Mouse (Mus musculus): ENCODE results near the gene Iqcn. TPM values are rescaled to one million over a fixed set of nuclear protein-coding genes. Genes with fewer than 3 reads are reported as not detected.

Gene Iqcn
- polyA plus RNA-seq, 1 experiment from 2014 or later: not detected

GRCm38 (mm10) chr8:70693636-70694035, 9.6 kb upstream of the Iqcn start:
- no peaks in the 10 kb centered on the region for H3K27me3 ChIP-seq
- 74% methylated on average over 5 of the region's 5 CpGs for whole genome bisulfite sequencing
- H3K4me3 ChIP-seq (replicated peaks): no peak overlapping the region
- no peak for ATAC-seq (ENCODE audit: insufficient number of reproducible peaks, insufficient read depth, low FRiP score, low TSS enrichment, low read depth)
- no peaks in the 10 kb centered on the region for H3K36me3 ChIP-seq
- H3K4me1 ChIP-seq (replicated peaks): peaks cover 65% of the 10 kb centered on the region
- no peak overlapping the region for H3K9ac ChIP-seq (replicated peaks)
- H3K4me2 ChIP-seq: no peak overlapping the region
- no peaks in the 10 kb centered on the region for H3K9me3 ChIP-seq
- H3K27ac ChIP-seq: peak overlapping the region; percentile 29; the same call in 1 of the 2 replicates

- peak overlapping the region; percentile 72 for H3K4me2 ChIP-seq
- no peaks in the 10 kb centered on the region for H3K27me3 ChIP-seq
- 0 out of 2 replicates have a peak overlapping the region, but pooled peaks have one; percentile 2 for H3K4me3 ChIP-seq (replicated peaks)
- no peak for ATAC-seq (ENCODE audit: insufficient number of reproducible peaks, insufficient read depth, low FRiP score, low TSS enrichment, low read depth)
- peak overlapping the region; percentile 99 for H3K27ac ChIP-seq
- peak overlapping the region; percentile 27 for H3K9ac ChIP-seq (replicated peaks)
- H3K9me3 ChIP-seq: no peaks in the 10 kb centered on the region
- no peaks in the 10 kb centered on the region for H3K36me3 ChIP-seq
- WGBS: 22% methylated on average over 32 of the region's 32 CpGs
- peaks cover 59% of the 10 kb centered on the region for H3K4me1 ChIP-seq (replicated peaks)
These were observed 7.8 kb upstream of the Iqcn start for GRCm38 (mm10) chr8:70695318-70696018.

- Histone ChIP-seq H3K27ac (peak overlapping the region; percentile 99), H3K4me3 (replicated peaks) (peak overlapping the region; percentile 25), H3K4me2 (peak overlapping the region; percentile 72), H3K9ac (replicated peaks) (peak overlapping the region; percentile 32), H3K27me3 (no peaks in the 10 kb centered on the region), H3K9me3 (no peaks in the 10 kb centered on the region), H3K36me3 (no peaks in the 10 kb centered on the region), H3K4me1 (replicated peaks) (peaks cover 60% of the 10 kb centered on the region)
- 4% methylated on average over 31 of the region's 31 CpGs for WGBS
- ATAC-seq (ENCODE audit: insufficient number of reproducible peaks, insufficient read depth, low FRiP score, low TSS enrichment, low read depth): no peak
These were observed 7.0 kb upstream of the Iqcn start for GRCm38 (mm10) chr8:70696019-70696885.

DNA sequence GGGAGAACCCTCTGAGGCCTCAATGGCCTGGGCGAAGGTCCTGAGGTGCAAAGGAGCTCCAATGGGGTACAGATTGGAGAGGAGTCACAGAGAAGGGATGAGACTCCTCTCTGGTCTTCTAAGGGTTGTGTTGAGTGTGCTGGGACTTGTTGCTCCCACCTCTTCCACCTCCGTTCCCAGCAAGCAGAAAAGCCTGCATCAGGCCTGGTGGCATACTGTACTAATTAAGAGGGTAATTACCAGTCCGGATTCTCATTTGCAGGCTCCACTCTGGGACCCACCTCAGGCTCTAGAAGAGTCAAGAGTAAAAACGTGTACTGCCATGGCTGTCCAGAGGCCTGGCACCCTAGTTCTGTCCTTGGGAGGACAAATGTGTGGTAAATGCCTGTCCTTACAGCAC, 6.3 kb upstream of the Iqcn start:
- Histone ChIP-seq H3K36me3 (peaks cover under 1% of the 10 kb centered on the region; the same call in 1 of the 2 replicates), H3K4me2 (peak overlapping the region; percentile 72), H3K27me3 (no peaks in the 10 kb centered on the region), H3K9me3 (no peaks in the 10 kb centered on the region), H3K4me1 (replicated peaks) (peaks cover 60% of the 10 kb centered on the region), H3K27ac (peak overlapping the region; percentile 99), H3K4me3 (replicated peaks) (peak overlapping the region; percentile 25), H3K9ac (replicated peaks) (peak overlapping the region; percentile 32; the same call in 1 of the 2 replicates)
- ATAC-seq (ENCODE audit: insufficient number of reproducible peaks, insufficient read depth, low FRiP score, low TSS enrichment, low read depth): no peak
- WGBS: 19% methylated on average over 4 of the region's 4 CpGs

DNA sequence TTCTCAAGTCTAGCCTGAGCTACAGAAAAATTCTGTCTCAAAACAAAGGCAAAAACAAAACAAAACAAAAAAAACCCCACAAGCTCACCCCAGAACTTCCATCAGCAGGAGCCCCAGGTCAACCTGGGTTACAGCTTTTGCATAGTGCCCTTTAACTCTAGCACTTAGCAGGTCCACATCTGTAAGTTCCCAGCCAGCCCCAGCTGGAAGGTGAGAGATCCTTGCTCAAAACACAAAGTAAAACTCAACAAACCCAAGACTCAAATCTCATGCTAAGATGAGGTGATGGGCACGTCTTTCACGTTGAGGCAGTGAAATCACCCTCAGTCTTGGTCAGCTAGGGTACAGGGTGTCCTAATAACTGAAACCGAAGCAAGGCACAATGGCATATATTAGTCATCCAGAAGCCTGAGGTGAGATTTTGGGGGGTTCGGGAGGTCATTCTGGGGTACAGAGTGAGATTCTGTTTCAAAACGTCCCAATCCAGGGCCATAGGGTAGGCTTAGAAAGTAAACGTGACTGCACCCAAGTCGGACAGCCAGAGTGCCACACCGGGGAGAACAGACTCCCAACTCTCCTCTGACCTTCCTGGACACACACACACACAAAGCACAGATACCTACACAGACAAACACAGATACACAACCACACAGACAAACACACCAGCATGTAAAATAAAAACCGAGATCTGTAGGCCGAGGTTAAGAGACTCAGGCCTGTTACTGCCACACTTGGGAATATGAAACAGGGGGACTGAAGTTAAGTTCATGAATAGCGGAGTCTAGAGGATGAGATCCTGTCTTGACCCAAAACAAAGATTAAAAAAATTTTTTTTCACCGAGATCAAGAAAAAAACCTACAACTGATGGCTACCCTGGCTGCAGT, 5.6 kb upstream of the Iqcn start:
- no peaks in the 10 kb centered on the region for H3K27me3 ChIP-seq
- ATAC-seq (ENCODE audit: insufficient number of reproducible peaks, insufficient read depth, low FRiP score, low TSS enrichment, low read depth): no peak
- WGBS: 70% methylated on average over 12 of the region's 12 CpGs
- no peaks in the 10 kb centered on the region for H3K9me3 ChIP-seq
- peaks cover 61% of the 10 kb centered on the region for H3K4me1 ChIP-seq (replicated peaks)
- peak overlapping the region; percentile 99 for H3K4me3 ChIP-seq (replicated peaks)
- peak overlapping the region; percentile 99 for H3K27ac ChIP-seq
- peak overlapping the region; percentile 72 for H3K4me2 ChIP-seq
- peaks cover 8% of the 10 kb centered on the region for H3K36me3 ChIP-seq
- no peak overlapping the region for H3K9ac ChIP-seq (replicated peaks)

GRCm38 (mm10) chr8:70698310-70699109, 4.7 kb upstream of the Iqcn start, which contains the start of gene Jund:
Gene Jund, plus strand, starts transcription at chr8:70698949.
- Histone ChIP-seq H3K9ac (replicated peaks) (peak within 1 kb of the TSS; percentile 99), H3K36me3 (peaks cover 17% of the 10 kb centered on the region), H3K9me3 (no peaks in the 10 kb centered on the region), H3K4me2 (peak within 1 kb of the TSS; percentile 72), H3K4me1 (replicated peaks) (peaks cover 60% of the 10 kb centered on the region), H3K27ac (peak within 1 kb of the TSS; percentile 99), H3K27me3 (no peaks in the 10 kb centered on the region), H3K4me3 (replicated peaks) (peak within 1 kb of the TSS; percentile 99)
- peak; percentile 79 for ATAC-seq (ENCODE audit: insufficient number of reproducible peaks, insufficient read depth, low FRiP score, low TSS enrichment, low read depth)
- under 1% methylated on average over 69 of the region's 69 CpGs for WGBS

- 0 out of 2 replicates have a peak, but pooled peaks have one; percentile 0 for ATAC-seq (ENCODE audit: insufficient number of reproducible peaks, insufficient read depth, low FRiP score, low TSS enrichment, low read depth)
These were observed 4.0 kb upstream of the Iqcn start for GRCm38 (mm10) chr8:70699116-70699833.

GRCm38 (mm10) chr8:70699834-70700554, 3.3 kb upstream of the Iqcn start:
- H3K9me3 ChIP-seq: no peaks in the 10 kb centered on the region
- no peaks in the 10 kb centered on the region for H3K27me3 ChIP-seq
- H3K36me3 ChIP-seq: peaks cover 18% of the 10 kb centered on the region
- under 1% methylated on average over 57 of the region's 59 CpGs for WGBS
- ATAC-seq (ENCODE audit: insufficient number of reproducible peaks, insufficient read depth, low FRiP score, low TSS enrichment, low read depth): no peak
- H3K4me2 ChIP-seq: peak overlapping the region; percentile 72
- peak overlapping the region; percentile 99 for H3K9ac ChIP-seq (replicated peaks)
- H3K4me3 ChIP-seq (replicated peaks): peak overlapping the region; percentile 99
- peak overlapping the region; percentile 99 for H3K27ac ChIP-seq
- H3K4me1 ChIP-seq (replicated peaks): peaks cover 52% of the 10 kb centered on the region

More at GRCm38 (mm10) chr8:70699116-70699833, 4.0 kb upstream of the Iqcn start:
- Histone ChIP-seq H3K4me3 (replicated peaks) (peak overlapping the region; percentile 99), H3K27ac (peak overlapping the region; percentile 99), H3K9me3 (no peaks in the 10 kb centered on the region), H3K4me2 (peak overlapping the region; percentile 72), H3K36me3 (peaks cover 18% of the 10 kb centered on the region), H3K27me3 (no peaks in the 10 kb centered on the region), H3K4me1 (replicated peaks) (peaks cover 57% of the 10 kb centered on the region), H3K9ac (replicated peaks) (peak overlapping the region; percentile 99)
- whole genome bisulfite sequencing: under 1% methylated on average over 78 of the region's 89 CpGs

DNA sequence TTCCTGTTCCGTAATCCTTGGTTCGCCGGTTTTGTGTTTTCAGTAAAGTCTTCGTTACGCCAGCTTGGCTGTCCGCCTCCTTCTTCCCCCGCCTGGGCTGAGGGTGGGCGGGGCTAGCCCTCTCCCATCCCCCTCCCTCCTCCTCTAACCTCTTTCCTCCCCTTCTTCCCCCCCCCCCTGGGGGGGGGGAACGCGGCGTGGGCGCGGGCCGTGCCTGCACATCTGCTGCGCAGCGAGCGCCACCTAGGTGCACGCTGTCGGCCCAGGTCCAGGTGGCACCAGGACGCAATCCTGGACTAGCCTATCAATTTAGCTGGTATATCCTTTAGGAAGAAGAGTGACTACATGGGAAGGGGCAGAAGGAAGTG, 2.7 kb upstream of the Iqcn start:
- H3K27ac ChIP-seq: peak overlapping the region; percentile 99
- 0% methylated on average over 15 of the region's 20 CpGs for WGBS
- H3K36me3 ChIP-seq: peaks cover 18% of the 10 kb centered on the region
- H3K4me1 ChIP-seq (replicated peaks): peaks cover 47% of the 10 kb centered on the region
- ATAC-seq (ENCODE audit: insufficient number of reproducible peaks, insufficient read depth, low FRiP score, low TSS enrichment, low read depth): peak; percentile 16; the same call in 1 of the 2 replicates
- H3K27me3 ChIP-seq: no peaks in the 10 kb centered on the region
- peak overlapping the region; percentile 99 for H3K9ac ChIP-seq (replicated peaks)
- H3K4me3 ChIP-seq (replicated peaks): peak overlapping the region; percentile 99
- peak overlapping the region; percentile 72 for H3K4me2 ChIP-seq
- H3K9me3 ChIP-seq: no peaks in the 10 kb centered on the region
